Mouse (Mus musculus): ENCODE results near the gene Cpne9. TPM values are rescaled to one million over a fixed set of nuclear protein-coding genes. Genes with fewer than 3 reads are reported as not detected.

Cpne9 gene
- polyA plus RNA-seq, 1 experiment from 2014 or later = not detected

DNA sequence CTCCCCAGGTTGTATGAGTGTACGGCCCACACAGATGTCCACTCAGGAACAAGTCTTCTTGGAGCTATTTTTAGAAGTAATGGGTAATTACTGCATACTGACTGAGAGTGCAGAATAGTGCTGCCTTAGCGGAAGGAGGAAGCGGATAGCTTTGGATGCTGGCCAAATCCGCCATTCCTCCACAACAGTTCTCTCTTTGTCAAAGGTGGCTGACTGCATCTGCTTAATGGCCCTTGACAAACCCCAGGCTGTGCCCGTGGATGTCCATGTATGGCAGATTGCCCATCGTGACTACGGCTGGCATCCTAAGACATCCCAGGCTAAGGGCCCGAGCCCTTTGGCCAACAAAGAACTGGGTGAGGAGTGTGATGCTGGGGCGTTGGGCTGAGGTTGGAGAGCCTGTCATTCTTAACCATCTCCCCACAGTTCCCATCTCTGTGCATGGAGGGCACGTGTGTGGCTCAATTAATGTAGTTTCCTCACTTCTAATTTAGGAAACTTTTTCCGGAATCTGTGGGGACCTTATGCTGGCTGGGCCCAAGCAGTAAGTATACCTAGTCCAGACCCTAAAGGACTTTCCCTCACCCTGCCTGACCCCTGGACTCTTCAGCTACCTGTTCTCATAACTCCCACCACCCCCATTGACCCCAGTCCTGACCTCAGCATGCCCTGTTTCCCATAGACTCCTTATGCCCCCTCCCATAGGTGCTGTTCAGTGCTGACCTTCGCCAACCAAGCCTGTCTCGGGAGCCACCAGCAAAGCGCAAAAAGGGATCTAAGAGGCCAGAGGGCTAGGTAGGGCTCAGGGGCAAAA is 51.2 kb downstream of the Cpne9 start:
- WGBS = 60% methylated on average over 14 of the region's 14 CpGs
- ATAC-seq (ENCODE audit: low FRiP score, low TSS enrichment) (peak; percentile 77), DNase-seq (ENCODE audit: low spot score) (peak; percentile 75)
- TF ChIP-seq CTCF (IDR thresholded peaks at IDR 0.05; ENCODE audit: low read depth) = no peak
- no peak for TF ChIP-seq EP300 (optimal IDR thresholded peaks at IDR 0.05)
- Histone ChIP-seq H3K4me3 (ENCODE audit: low read depth, low read length) (no peak overlapping the region), H3K27me3 (ENCODE audit: control insufficient read depth, insufficient read depth, low read length) (no peaks in the 10 kb centered on the region), H3K9ac (ENCODE audit: low read length) (no peak overlapping the region), H3K9me3 (ENCODE audit: control insufficient read depth, low read length) (no peaks in the 10 kb centered on the region), H3K27ac (replicated peaks) (peak overlapping the region; percentile 63), H3K4me1 (replicated peaks; ENCODE audit: control insufficient read depth, insufficient read depth) (no peaks in the 10 kb centered on the region), H3K36me3 (ENCODE audit: control insufficient read depth, insufficient read depth, low read length) (peaks cover 12% of the 10 kb centered on the region), H3K4me2 (replicated peaks; ENCODE audit: low read depth) (no peak overlapping the region)

DNA sequence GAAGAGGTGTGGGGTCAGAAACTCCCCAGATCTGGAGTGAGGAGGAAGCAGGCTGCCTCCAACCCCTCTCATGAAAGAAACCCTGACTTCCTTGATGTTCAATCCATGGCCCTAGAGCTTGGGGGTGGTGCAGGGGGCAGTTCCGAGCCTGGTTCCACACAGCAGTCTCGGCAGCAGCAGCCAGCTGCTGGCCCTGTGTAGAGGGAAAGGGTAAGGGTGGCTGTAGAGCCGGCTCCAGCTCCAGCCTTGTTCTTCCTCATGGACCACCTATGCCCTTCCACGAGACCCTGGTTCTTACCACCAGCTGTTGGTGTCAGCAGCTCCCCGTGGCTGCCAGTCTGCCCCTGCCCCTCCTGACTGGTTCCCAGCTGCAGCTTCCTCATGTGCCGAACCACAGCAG is 52.1 kb downstream of the Cpne9 start:
- no peaks in the 10 kb centered on the region for H3K9me3 ChIP-seq (ENCODE audit: control insufficient read depth, low read length)
- ATAC-seq (ENCODE audit: low FRiP score, low TSS enrichment) = no peak
- H3K27ac ChIP-seq (replicated peaks) = no peak overlapping the region
- WGBS = 76% methylated on average over 6 of the region's 6 CpGs
- no peak overlapping the region for H3K9ac ChIP-seq (ENCODE audit: low read length)
- no peaks in the 10 kb centered on the region for H3K27me3 ChIP-seq (ENCODE audit: control insufficient read depth, insufficient read depth, low read length)
- no peak for DNase-seq (ENCODE audit: low spot score)
- peaks cover 12% of the 10 kb centered on the region for H3K36me3 ChIP-seq (ENCODE audit: control insufficient read depth, insufficient read depth, low read length)
- H3K4me1 ChIP-seq (replicated peaks; ENCODE audit: control insufficient read depth, insufficient read depth) = no peaks in the 10 kb centered on the region
- H3K4me2 ChIP-seq (replicated peaks; ENCODE audit: low read depth) = no peak overlapping the region
- TF ChIP-seq EP300 (optimal IDR thresholded peaks at IDR 0.05) = no peak
- no peak for TF ChIP-seq CTCF (IDR thresholded peaks at IDR 0.05; ENCODE audit: low read depth)
- no peak overlapping the region for H3K4me3 ChIP-seq (ENCODE audit: low read depth, low read length)

DNA sequence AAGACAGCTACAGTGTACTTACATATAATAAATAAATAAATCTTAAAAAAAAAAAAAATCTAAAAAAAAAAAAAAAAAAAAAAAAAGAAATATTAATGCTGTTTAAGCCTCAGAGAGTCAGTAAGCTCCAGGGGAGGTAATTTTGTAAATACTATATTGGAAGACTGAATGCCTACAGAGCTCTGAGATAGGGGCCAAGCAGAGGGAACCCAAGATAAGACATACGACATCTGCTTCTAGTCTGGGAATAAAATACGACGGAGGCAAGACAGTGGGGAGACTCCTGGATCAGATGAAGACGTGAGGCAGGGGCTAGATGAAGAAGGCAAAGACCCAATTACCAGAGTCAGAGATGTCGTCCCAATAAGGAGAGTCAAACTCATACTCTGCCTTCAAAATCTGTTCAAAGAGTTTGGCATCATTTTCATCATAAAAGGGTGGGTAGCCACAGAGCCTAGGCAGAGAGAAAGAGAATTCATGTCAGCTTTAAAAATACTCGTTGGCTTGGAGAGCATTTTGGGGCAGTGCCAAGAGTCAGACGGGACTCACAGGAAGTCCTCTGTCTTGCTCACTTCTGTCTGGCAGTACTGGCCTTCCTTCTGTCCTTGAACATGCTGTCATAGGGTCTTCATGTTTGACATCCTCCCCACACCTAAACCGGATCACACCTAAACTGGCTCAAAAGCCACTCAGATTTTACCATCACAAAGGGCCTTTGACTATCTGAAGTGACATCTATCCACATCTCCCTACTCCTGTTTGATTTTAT is 54.9 kb downstream of the Cpne9 start:
- H3K9me3 ChIP-seq (ENCODE audit: control insufficient read depth, low read length) = no peaks in the 10 kb centered on the region
- no peak overlapping the region for H3K4me3 ChIP-seq (ENCODE audit: low read depth, low read length)
- no peak overlapping the region for H3K4me2 ChIP-seq (replicated peaks; ENCODE audit: low read depth)
- DNase-seq (ENCODE audit: low spot score) (no peak), ATAC-seq (ENCODE audit: low FRiP score, low TSS enrichment) (no peak)
- no peak overlapping the region for H3K9ac ChIP-seq (ENCODE audit: low read length)
- 0 out of 2 replicates have a peak, but pooled peaks cover 2% of the 10 kb centered on the region for H3K4me1 ChIP-seq (replicated peaks; ENCODE audit: control insufficient read depth, insufficient read depth)
- 57% methylated on average over 8 of the region's 8 CpGs for WGBS
- TF ChIP-seq EP300 (optimal IDR thresholded peaks at IDR 0.05) (no peak), CTCF (IDR thresholded peaks at IDR 0.05; ENCODE audit: low read depth) (no peak)
- H3K27ac ChIP-seq (replicated peaks) = no peak overlapping the region
- peaks cover 12% of the 10 kb centered on the region for H3K36me3 ChIP-seq (ENCODE audit: control insufficient read depth, insufficient read depth, low read length)
- no peaks in the 10 kb centered on the region for H3K27me3 ChIP-seq (ENCODE audit: control insufficient read depth, insufficient read depth, low read length)

DNA sequence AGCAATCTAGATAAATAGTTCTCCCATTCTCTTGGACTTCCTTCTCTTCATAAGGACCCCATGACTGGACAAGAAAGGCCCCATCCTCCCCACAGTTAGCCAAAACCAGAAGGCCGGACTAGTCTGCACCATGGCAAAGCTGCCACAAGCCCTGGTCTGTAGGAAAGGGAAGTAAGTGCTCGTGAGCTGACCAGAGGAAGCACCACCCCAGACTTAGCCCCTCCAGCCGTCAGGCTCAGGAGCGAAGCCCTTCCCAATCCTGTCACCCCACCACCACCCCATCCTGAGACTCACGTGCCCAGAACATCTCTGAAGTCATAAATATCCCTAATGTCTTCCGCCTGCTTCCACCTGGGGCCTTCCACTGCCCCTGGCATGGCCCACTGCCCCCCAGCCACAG is 59.5 kb downstream of the Cpne9 start:
- Histone ChIP-seq H3K27ac (replicated peaks) (no peak overlapping the region), H3K4me2 (replicated peaks; ENCODE audit: low read depth) (no peak overlapping the region), H3K4me1 (replicated peaks; ENCODE audit: control insufficient read depth, insufficient read depth) (peaks cover 5% of the 10 kb centered on the region; the same call in 1 of the 2 replicates), H3K36me3 (ENCODE audit: control insufficient read depth, insufficient read depth, low read length) (0 out of 2 replicates have a peak, but pooled peaks cover 3% of the 10 kb centered on the region), H3K4me3 (ENCODE audit: low read depth, low read length) (no peak overlapping the region), H3K9me3 (ENCODE audit: control insufficient read depth, low read length) (no peaks in the 10 kb centered on the region), H3K27me3 (ENCODE audit: control insufficient read depth, insufficient read depth, low read length) (no peaks in the 10 kb centered on the region), H3K9ac (ENCODE audit: low read length) (no peak overlapping the region)
- WGBS = 81% methylated on average over 6 of the region's 6 CpGs
- ATAC-seq (ENCODE audit: low FRiP score, low TSS enrichment) (no peak), DNase-seq (ENCODE audit: low spot score) (no peak)
- TF ChIP-seq EP300 (optimal IDR thresholded peaks at IDR 0.05) (no peak), CTCF (IDR thresholded peaks at IDR 0.05; ENCODE audit: low read depth) (no peak)

DNA sequence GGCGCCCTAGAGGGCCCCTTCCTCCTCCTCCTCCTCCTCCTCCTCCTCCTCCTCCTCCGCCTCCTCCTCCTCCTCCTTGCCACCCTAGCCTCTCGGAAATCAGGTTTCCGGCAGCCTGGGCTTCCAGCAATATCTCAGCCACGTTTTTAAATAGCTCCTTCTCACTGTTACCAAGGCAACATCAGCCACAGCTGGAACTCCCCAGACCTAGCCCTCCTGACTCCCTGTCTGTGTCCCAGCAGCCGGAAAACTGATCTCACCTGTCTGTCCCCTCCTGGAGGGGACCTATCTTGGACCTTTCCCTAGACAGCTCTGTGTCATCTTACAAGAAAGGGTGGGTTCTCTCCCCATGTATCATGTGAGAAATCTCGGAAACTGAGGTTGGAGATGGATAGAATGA is 60.2 kb downstream of the Cpne9 start:
- H3K27ac ChIP-seq (replicated peaks) = no peak overlapping the region
- H3K4me3 ChIP-seq (ENCODE audit: low read depth, low read length) = no peak overlapping the region
- 27% methylated on average over 6 of the region's 7 CpGs for WGBS
- H3K36me3 ChIP-seq (ENCODE audit: control insufficient read depth, insufficient read depth, low read length) = 0 out of 2 replicates have a peak, but pooled peaks cover 3% of the 10 kb centered on the region
- no peak for DNase-seq (ENCODE audit: low spot score)
- TF ChIP-seq EP300 (optimal IDR thresholded peaks at IDR 0.05) (no peak), CTCF (IDR thresholded peaks at IDR 0.05; ENCODE audit: low read depth) (no peak)
- no peaks in the 10 kb centered on the region for H3K9me3 ChIP-seq (ENCODE audit: control insufficient read depth, low read length)
- no peak for ATAC-seq (ENCODE audit: low FRiP score, low TSS enrichment)
- H3K4me2 ChIP-seq (replicated peaks; ENCODE audit: low read depth) = peak overlapping the region; percentile 84
- no peak overlapping the region for H3K9ac ChIP-seq (ENCODE audit: low read length)
- peaks cover 5% of the 10 kb centered on the region; the same call in 1 of the 2 replicates for H3K4me1 ChIP-seq (replicated peaks; ENCODE audit: control insufficient read depth, insufficient read depth)
- H3K27me3 ChIP-seq (ENCODE audit: control insufficient read depth, insufficient read depth, low read length) = no peaks in the 10 kb centered on the region
